ENCODE assay signal across 21 mouse cellular contexts in genomic region chr7:16794886-16795285, GRCm38 (mm10). TPM values are rescaled to one million over a fixed set of nuclear protein-coding genes. Genes with fewer than 3 reads are reported as not detected.
DNase-seq lines count a peak whose midpoint lies in the region; TF ChIP-seq lines count a peak whose summit lies in the region.
"Had no signal": no experiment of that assay in that cellular context is flagged by ENCODE, and none has a peak within 500 bp of the region (broad histone marks: within the 10 kb centered on the region; RNA-seq: fewer than 3 reads in every experiment).

No protein-coding gene starts in this region.

- H3K36me3 ChIP-seq in thymus, adult 2 months (ENCODE audit: control insufficient read depth, insufficient read depth, low read length) = peaks cover 53% of the 10 kb centered on the region

- TF ChIP-seq POLR2A in thymus, adult 2 months (IDR thresholded peaks at IDR 0.05; ENCODE audit: control insufficient read depth, extremely low read depth, insufficient read depth, low read length, poor library complexity) = no peak

- H3K27ac ChIP-seq in thymus, adult 2 months (ENCODE audit: control insufficient read depth, insufficient read depth, low read length) = no peak overlapping the region
- H3K27ac ChIP-seq: embryonic facial prominence, embryonic 13.5 days; embryonic facial prominence, embryonic 15.5 days; forebrain, embryonic 10.5 days; forebrain, embryonic 12.5 days had no signal

- no peak overlapping the region for H3K4me3 ChIP-seq in thymus, adult 2 months (ENCODE audit: control insufficient read depth, insufficient read depth, low read length)
- H3K4me3 ChIP-seq: embryonic facial prominence, embryonic 13.5 days; embryonic facial prominence, embryonic 15.5 days; erythroblast, embryonic 14.5 days; forebrain, embryonic 10.5 days; forebrain, embryonic 12.5 days had no signal

- TF ChIP-seq CTCF in thymus, adult 2 months (IDR thresholded peaks at IDR 0.05; ENCODE audit: borderline replicate concordance, control insufficient read depth, extremely low read depth, insufficient read depth, low read length, poor library complexity) = no peak

- WGBS in thymus, adult 2 months = 63% methylated on average over 5 of the region's 5 CpGs

- peaks cover 23% of the 10 kb centered on the region for H3K4me1 ChIP-seq in thymus, adult 2 months (replicated peaks; ENCODE audit: control insufficient read depth, insufficient read depth, low read length)
- H3K4me1 ChIP-seq: embryonic facial prominence, embryonic 13.5 days; embryonic facial prominence, embryonic 15.5 days; forebrain, embryonic 10.5 days; forebrain, embryonic 12.5 days had no signal

- H3K27me3 ChIP-seq in thymus, adult 2 months (ENCODE audit: control insufficient read depth, insufficient read depth, low read length) = no peaks in the 10 kb centered on the region
- H3K27me3 ChIP-seq: embryonic facial prominence, embryonic 13.5 days; embryonic facial prominence, embryonic 15.5 days; forebrain, embryonic 12.5 days had no signal

- peak; percentile 77 for DNase-seq in thymus, postnatal 0 days (ENCODE audit: low spot score)
- no peak for DNase-seq in thymus, adult 2 months
- DNase-seq in thymus, postnatal 25 days = peak; percentile 33
- peak; percentile 55 for DNase-seq in thymus, postnatal 4 days
- no peak for DNase-seq in left cerebral cortex, adult 18-20 months (ENCODE audit: low spot score in 2 of 2)
- DNase-seq in lung, postnatal 14 days = no peak
- DNase-seq: adrenal gland, adult 2 months; adrenal gland, postnatal 10 days; adrenal gland, postnatal 25 days; cerebellum, adult 11 months; cerebellum, adult 18-20 months; cerebellum, adult 8-10 months; cerebellum, adult 9-11 months; cerebellum, postnatal 14 days; cerebellum, postnatal 36 days; embryo, embryonic 11 days had no signal

RNA-seq across cellular contexts. Expression of gene Slc1a5, which starts 13.7 kb away (rescaled TPM):
- 77.9 and 80.3 TPM in 2 replicates for polyA plus RNA-seq in thymus, postnatal 0 days (2015; fragmentation: Nextera tagmentation; extraction: Ambion mirVana)
- polyA plus RNA-seq in thymus, adult 2 months (2012; rRNA removed) = 254 and 310 TPM in 2 replicates
- 1 to 10 TPM; 2.9 to 4.2 TPM for total RNA-seq in left cerebral cortex, adult 18-20 months (2021)

RNA-seq across cellular contexts. Expression of gene Strn4, which starts 20.8 kb away (rescaled TPM):
- 57.1 and 60.9 TPM in 2 replicates for polyA plus RNA-seq in thymus, postnatal 0 days (2015; fragmentation: Nextera tagmentation; extraction: Ambion mirVana)
- polyA plus RNA-seq in thymus, adult 2 months (2012; rRNA removed) = 307 and 318 TPM in 2 replicates
- total RNA-seq in left cerebral cortex, adult 18-20 months (2021) = 100 to 1,000 TPM; 258 to 281 TPM

RNA-seq across cellular contexts. Expression of gene Fkrp, which starts 21.6 kb away (rescaled TPM):
- 17.1 and 18.8 TPM in 2 replicates for polyA plus RNA-seq in thymus, postnatal 0 days (2015; fragmentation: Nextera tagmentation; extraction: Ambion mirVana)
- 48.7 and 51.5 TPM in 2 replicates for polyA plus RNA-seq in thymus, adult 2 months (2012; rRNA removed)
- total RNA-seq in left cerebral cortex, adult 18-20 months (2021) = 10 to 100 TPM; 51.3 to 56.2 TPM

RNA-seq across cellular contexts. Expression of gene Prkd2, which starts 47.8 kb away (rescaled TPM):
- polyA plus RNA-seq in thymus, postnatal 0 days (2015; fragmentation: Nextera tagmentation; extraction: Ambion mirVana) = 70.6 and 80.0 TPM in 2 replicates
- 363 and 406 TPM in 2 replicates for polyA plus RNA-seq in thymus, adult 2 months (2012; rRNA removed)
- 1 to 10 TPM; 5.6 to 7.8 TPM for total RNA-seq in left cerebral cortex, adult 18-20 months (2021)

RNA-seq across cellular contexts. Expression of gene Ap2s1, which starts 56.7 kb away (rescaled TPM):
- polyA plus RNA-seq in thymus, postnatal 0 days (2015; fragmentation: Nextera tagmentation; extraction: Ambion mirVana) = 326 and 329 TPM in 2 replicates
- 418 and 426 TPM in 2 replicates for polyA plus RNA-seq in thymus, adult 2 months (2012; rRNA removed)
- total RNA-seq in left cerebral cortex, adult 18-20 months (2021) = 100 to 1,000 TPM; 227 to 260 TPM

Comparison
In these comparisons a context has a peak if more than half of its experiments do, and no peak if none do; other contexts are left out.
1. DNase-seq: peak in thymus, postnatal 0 days (single experiment), thymus, postnatal 25 days (single experiment) and thymus, postnatal 4 days (single experiment); none in thymus, adult 2 months (single experiment), left cerebral cortex, adult 18-20 months (0 of 2) and lung, postnatal 14 days (single experiment).